In the genomic region with DNA sequence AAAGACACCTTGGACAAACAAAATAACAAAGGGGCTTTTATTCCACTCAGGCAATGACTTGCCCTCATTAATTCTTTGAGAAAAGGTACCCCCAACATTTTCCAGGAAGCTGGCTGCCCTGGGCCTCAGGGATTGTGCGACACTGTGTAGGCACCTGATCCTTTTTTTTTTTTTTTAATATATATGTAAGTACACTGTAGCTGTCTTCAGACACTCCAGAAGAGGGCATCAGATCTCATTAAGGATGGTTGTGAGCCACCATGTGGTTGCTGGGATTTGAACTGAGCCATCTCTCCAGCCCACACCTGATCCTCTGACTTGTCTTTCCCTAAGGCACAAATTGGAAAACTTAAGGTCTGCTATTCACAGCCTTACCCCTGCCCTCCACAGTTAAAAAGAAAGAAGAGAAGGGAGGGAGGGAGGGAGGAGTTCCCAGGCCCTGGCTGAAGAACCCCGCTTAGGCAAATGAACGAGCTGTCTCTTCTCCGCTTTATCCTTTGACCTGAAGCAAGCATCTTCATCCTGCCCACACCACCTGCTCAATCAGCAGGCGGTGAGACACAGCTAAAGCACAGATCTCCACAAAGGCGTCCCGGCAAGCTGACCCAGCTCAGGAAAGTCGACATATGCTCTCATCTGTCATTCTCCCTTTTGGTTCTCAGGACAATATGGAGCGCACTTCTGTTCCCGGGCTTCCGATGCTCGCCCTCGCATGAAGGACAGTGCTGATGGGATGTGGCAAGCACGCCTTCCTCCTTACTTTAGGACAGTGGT, we compare ENCODE assay signal across 10 mouse cellular contexts.
DNase-seq lines count a peak whose midpoint lies in the region; ATAC-seq lines count a peak whose summit lies in the region.
"Had no signal": no experiment of that assay in that cellular context is flagged by ENCODE, and none has a peak within 500 bp of the region (broad histone marks: within the 10 kb centered on the region; RNA-seq: fewer than 3 reads in every experiment).

No protein-coding gene starts in this region.

- no peaks in the 10 kb centered on the region for H3K36me3 ChIP-seq in hindbrain, embryonic 11.5 days (ENCODE audit: control insufficient read depth, insufficient read depth, low read length)
- H3K36me3 ChIP-seq in hindbrain, embryonic 14.5 days (replicated peaks; ENCODE audit: control insufficient read depth, insufficient read depth), result no peaks in the 10 kb centered on the region
- H3K36me3 ChIP-seq: embryonic facial prominence, embryonic 13.5 days; limb, embryonic 12.5 days had no signal

- WGBS in hindbrain, embryonic 11.5 days, result 27% methylated on average over 14 of the region's 14 CpGs
- WGBS in hindbrain, embryonic 14.5 days, result 23% methylated on average over 14 of the region's 14 CpGs

- H3K4me2 ChIP-seq in hindbrain, embryonic 11.5 days (replicated peaks; ENCODE audit: low read depth, low read length), result no peak overlapping the region
- H3K4me2 ChIP-seq in hindbrain, embryonic 14.5 days (replicated peaks), result no peak overlapping the region
- H3K4me2 ChIP-seq: embryonic facial prominence, embryonic 13.5 days; limb, embryonic 12.5 days had no signal

- ATAC-seq in hindbrain, embryonic 11.5 days (ENCODE audit: low FRiP score), result peak; percentile 19; the same call in 1 of the 2 replicates
- ATAC-seq in hindbrain, embryonic 14.5 days (ENCODE audit: low FRiP score), result no peak

- no peak overlapping the region for H3K9ac ChIP-seq in hindbrain, embryonic 11.5 days (ENCODE audit: low read depth, low read length)
- no peak overlapping the region for H3K9ac ChIP-seq in hindbrain, embryonic 14.5 days
- H3K9ac ChIP-seq: embryonic facial prominence, embryonic 13.5 days; limb, embryonic 12.5 days had no signal

- no peak overlapping the region for H3K27ac ChIP-seq in hindbrain, embryonic 11.5 days (ENCODE audit: low read depth, low read length)
- no peak overlapping the region for H3K27ac ChIP-seq in hindbrain, embryonic 14.5 days
- H3K27ac ChIP-seq: embryonic facial prominence, embryonic 13.5 days; heart, adult 2 months; limb, embryonic 12.5 days had no signal

- no peaks in the 10 kb centered on the region for H3K9me3 ChIP-seq in hindbrain, embryonic 11.5 days (ENCODE audit: control insufficient read depth, low read length)
- H3K9me3 ChIP-seq in hindbrain, embryonic 14.5 days (ENCODE audit: control insufficient read depth, low read length), result no peaks in the 10 kb centered on the region
- H3K9me3 ChIP-seq: embryonic facial prominence, embryonic 13.5 days had no signal

- peaks cover 3% of the 10 kb centered on the region; the same call in 1 of the 2 replicates for H3K4me1 ChIP-seq in hindbrain, embryonic 11.5 days (replicated peaks; ENCODE audit: control insufficient read depth, insufficient read depth, low read length)
- peaks cover 19% of the 10 kb centered on the region for H3K4me1 ChIP-seq in hindbrain, embryonic 14.5 days (replicated peaks; ENCODE audit: control insufficient read depth, insufficient read depth, low read length)

- no peak overlapping the region for H3K4me3 ChIP-seq in hindbrain, embryonic 11.5 days (ENCODE audit: low read depth, low read length)
- H3K4me3 ChIP-seq in hindbrain, embryonic 14.5 days (replicated peaks; ENCODE audit: low read length), result no peak overlapping the region
- H3K4me3 ChIP-seq: embryonic facial prominence, embryonic 13.5 days; heart, adult 2 months; limb, embryonic 12.5 days had no signal

- DNase-seq in hindbrain, embryonic 11.5 days (ENCODE audit: low spot score), result no peak
- no peak for DNase-seq in hindbrain, embryonic 14.5 days (ENCODE audit: low spot score)
- peak; percentile 84 for DNase-seq in cerebellum, adult 11-12 months
- peak; percentile 48 to 70 for DNase-seq in cerebellum, postnatal 10 days
- DNase-seq in retina, embryonic 14.5 days (ENCODE audit: low spot score), result peak; percentile 52
- no peak for DNase-seq in ovary, postnatal 14 days (ENCODE audit: low spot score)
- no peak for DNase-seq in adrenal gland, postnatal 25 days
- DNase-seq: heart, adult 2 months had no signal

- H3K27me3 ChIP-seq in hindbrain, embryonic 11.5 days (ENCODE audit: control insufficient read depth, insufficient read depth, low read length), result no peaks in the 10 kb centered on the region
- H3K27me3 ChIP-seq in hindbrain, embryonic 14.5 days (ENCODE audit: control insufficient read depth, insufficient read depth, low read length), result no peaks in the 10 kb centered on the region
- H3K27me3 ChIP-seq: embryonic facial prominence, embryonic 13.5 days; limb, embryonic 12.5 days had no signal

Comparison
In these comparisons a context has a peak if more than half of its experiments do, and no peak if none do; other contexts are left out.
1. DNase-seq: peak in cerebellum, adult 11-12 months (single experiment), cerebellum, postnatal 10 days (2 of 2) and retina, embryonic 14.5 days (single experiment); none in hindbrain, embryonic 11.5 days (single experiment), hindbrain, embryonic 14.5 days (single experiment), ovary, postnatal 14 days (single experiment) and adrenal gland, postnatal 25 days (single experiment).